Mouse (Mus musculus): Measurements from ENCODE around the gene Npas2.

The Npas2 gene

DNA sequence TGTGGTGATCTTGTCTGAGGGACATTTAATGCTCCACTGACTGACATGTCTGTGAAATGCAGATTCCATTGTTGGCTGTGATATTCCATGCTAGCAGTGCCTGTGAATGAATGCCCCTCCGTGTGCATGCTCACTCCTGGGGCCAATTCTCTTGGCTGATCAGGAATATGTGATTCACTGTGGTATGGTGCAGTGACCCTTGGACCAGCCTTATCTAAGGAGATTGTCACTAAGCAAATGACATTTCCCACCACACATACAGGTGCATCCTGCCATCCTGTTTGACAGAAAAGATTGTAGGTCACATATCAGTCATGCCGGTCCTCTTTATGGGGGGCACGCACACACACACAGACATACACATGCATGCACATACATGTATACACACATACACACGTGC, 138.9 kb downstream of the Npas2 start:
- DNase-seq (ENCODE audit: low read depth, low spot score): no peak

DNA sequence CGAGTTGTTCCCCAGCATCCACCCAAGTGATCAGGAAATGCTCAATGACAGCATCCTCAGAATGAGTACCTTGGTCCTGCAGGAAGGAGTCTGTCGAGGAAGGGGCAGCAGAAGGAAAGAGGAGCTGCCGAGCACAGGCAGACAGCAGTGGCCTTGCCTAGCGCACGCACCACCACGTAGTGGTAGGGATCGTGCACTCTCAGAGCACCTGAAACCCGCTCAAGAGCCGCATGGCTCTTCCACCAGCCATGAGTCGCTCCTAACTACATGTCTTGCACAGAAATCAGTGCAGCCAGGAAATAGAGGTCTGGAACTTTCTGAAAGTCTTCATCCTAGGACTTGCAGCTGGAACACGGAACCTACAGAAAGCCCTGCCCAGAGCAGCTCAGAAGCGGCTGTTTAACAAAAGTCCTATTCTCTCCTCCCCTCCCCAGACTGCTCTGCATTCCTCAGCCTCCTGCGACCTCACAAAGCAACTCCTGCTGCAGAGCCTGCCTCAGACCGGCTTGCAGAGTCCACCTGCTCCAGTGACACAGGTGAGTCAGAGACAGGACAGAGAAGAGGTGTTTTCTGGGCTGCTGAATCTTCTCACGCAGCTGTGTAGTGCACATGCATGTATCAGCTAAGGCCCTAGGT, 142.1 kb downstream of the Npas2 start:
- DNase-seq (ENCODE audit: low read depth, low spot score): no peak

DNA sequence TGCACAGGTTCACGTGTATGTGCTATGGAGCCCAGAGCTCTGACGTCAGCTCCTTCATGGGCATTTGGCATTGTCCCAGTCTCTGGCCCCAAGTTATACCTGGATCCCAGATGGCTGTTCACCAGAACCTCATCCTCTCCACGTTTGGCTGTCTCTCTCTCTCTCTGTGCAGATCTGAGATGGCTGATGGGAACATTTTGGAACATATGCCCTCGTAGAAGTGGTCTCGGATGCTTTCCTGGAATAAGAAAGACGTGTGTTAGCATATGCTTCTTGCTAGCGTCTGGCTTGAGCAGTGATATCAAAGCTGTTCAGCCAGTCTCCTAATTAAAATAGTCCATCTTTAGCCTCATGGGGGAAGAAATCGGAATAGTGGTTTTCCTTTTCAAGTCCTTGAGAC, 143.3 kb downstream of the Npas2 start:
- no peak for DNase-seq (ENCODE audit: low read depth, low spot score)

DNA sequence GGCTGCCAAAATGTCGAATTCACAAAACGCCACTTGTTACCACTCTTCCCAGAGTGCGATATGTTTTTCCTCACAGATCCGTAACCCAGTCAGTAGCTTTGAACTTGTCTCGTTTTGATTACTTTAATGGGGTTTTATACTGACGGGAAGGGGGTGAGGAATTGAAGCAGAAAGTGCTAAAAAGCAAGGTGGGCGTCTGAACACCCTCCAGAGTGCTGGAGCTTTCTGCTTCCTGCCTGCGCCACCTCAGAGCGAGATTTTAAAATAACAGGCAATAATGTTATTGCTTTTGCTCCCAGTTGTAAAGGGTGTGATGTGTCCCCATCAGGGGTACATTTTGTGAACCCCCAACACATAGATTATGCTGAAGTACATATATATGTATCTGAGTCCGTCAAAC, 145.3 kb downstream of the Npas2 start:
- no peak for DNase-seq (ENCODE audit: low read depth, low spot score)

DNA sequence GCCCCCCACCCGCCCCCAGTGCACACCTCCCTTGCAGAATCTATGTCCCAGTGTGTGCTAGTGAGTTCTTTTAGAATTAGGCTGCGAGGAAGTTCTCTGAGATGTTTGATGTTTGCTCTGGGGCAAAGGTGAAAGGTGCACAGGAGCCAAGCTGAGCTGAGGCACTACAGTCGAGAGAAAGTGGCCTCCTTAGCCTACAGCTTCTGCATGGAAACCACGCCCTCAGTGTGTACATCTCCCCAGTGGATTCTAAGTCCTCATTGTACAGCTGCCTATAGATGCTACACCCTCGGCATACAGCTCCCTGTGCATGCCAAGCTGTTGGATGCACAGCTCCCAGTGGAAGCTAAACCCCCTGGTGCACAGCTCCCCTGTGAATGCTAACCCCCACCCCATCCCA, 145.9 kb downstream of the Npas2 start:
- no peak for DNase-seq (ENCODE audit: low read depth, low spot score)

DNA sequence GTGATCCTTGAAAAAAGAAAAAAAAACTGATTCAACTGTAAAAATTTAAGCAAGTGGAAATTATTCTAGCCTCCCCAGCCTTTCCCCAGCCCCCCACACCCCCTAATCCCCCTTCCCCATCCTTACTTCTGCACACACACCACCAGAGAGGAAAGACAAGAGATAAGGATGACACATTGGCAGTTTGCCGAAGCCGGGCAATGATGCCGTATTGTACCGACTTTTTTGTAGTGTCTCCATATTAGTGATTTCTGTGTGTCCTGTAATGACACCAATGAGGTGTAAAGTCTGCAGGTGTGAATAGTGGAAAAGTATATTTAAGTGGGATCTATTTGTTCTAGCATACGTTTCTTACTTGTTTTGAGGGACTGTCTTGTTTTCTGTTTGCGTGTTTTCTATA, 146.6 kb downstream of the Npas2 start:
- no peak for DNase-seq (ENCODE audit: low read depth, low spot score)

DNA sequence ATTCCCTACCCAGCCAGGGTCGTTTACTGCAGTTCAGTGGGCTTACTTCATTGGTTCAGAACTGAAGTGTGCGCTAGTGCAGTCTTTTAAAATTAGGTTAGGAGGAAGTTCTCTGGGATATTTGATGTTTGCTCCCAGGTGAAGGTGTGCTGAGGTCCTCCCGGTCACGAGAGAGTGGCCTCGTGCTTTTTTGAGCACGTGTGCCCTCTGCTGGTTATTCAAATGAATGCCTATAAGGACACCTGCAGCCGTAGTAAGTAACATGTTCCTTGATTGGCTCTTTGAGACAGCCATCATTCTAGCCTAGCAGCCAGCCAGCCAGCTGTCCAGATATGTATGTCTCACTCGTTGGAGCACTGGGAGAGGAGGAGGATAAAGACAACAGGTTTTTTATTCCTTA, 147.1 kb downstream of the Npas2 start:
- peak; percentile 61 for DNase-seq (ENCODE audit: low read depth, low spot score)

DNA sequence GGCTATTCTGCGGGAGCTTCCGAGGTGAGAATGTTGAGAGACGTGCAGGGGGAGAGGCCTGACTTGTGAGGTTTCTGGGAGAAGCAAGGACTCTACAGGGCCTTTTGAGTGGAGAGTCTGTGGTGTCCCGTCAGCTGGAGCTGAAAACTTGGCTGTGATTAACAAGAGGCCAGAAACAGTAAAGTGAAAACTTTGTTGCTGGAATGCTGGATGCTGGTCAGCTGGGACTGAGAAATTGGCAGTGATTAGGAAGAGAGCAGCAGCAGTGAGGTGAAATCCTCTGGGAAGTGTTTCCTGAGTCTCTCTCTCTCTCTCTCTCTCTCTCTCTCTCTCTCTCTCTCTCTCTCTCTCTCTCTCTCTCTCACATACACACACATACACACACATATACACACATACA, 148.3 kb downstream of the Npas2 start:
- no peak for DNase-seq (ENCODE audit: low read depth, low spot score)

DNA sequence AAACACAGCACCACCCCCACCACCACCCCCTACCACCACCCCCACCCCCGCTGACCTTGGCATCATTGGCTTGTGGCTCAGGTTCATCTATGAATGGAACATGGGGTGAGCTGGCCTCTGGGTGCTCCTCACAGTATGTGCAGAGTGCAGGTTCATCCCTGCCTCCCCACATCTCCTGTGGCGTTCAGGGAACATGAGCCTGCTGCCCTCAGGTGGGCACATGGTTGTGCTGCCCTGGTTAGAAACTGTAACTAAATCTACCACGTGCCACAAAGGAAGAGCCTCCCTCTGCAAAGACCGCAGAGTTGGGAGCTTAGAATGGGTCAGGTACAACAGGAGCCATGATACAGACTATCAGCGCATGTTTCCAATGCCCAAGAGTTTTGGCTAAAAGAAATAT, 149.7 kb downstream of the Npas2 start:
- DNase-seq (ENCODE audit: low read depth, low spot score): no peak

DNA sequence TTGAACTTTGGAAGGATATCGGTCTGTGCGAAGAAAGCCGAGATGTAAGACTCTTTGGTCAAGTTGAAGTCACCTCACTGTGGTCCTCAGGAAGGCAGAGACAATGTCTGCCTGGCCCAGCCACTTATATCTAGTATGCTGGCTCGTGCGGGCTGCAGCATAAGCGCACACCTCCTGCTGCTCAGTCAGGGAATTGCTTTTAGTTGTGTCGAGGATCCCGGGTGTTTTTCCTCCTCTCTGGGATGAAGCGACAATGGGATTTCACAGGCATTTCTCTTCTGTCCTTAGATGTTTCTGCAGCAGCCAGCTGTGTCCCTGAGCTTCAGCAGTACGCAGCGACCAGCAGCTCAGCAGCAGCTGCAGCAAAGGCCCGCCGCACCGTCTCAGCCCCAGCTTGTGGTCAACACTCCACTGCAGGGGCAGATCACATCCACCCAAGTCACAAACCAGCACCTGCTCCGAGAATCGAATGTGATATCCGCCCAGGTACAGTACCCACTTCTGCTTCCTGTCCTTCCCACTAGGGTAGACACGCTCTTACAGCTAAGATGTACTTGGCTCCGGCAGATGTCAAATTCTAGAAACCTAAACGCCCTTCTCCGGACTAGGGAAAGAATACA, 151.6 kb downstream of the Npas2 start:
- peak; percentile 12 for DNase-seq (ENCODE audit: low read depth, low spot score)

DNA sequence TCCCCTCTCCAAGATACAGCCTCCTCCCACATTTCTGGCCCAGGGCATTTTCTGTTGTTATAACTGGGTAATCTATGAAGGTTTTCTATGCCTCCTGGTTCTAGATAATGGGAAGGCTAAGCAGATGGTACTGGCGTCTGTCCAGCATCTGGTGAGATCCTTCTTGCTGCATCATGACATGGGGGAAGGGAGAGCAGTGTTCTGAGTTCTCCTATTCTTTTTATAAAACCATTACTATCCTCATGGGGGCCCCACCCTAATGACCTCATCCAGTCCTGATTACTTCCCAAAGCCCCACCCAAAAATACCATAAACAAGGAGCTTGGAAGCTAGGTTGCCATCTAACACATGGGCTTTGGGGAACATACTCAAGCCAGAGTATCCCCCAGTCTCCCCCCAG, 155.5 kb downstream of the Npas2 start:
- no peak for DNase-seq (ENCODE audit: low read depth, low spot score)

DNA sequence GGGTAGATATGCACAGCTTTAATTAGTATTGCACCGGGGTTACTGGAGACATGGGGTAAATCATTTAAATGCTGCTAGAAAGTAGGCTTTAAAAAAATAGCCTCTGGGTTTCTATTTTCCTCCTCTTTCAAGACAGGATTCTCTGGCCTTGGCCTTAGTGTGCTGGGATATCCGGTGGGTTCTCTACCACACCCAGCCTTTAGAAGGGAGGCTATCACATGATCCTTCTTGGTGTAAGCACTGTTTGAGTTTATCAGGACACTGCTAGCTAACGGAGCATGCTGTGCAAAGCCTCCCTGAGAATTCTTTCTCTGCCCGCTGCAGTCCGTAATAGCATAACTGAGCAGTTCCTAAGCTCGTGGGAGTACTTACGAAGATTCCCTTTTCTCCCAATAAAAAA, 155.9 kb downstream of the Npas2 start:
- DNase-seq (ENCODE audit: low read depth, low spot score): no peak

DNA sequence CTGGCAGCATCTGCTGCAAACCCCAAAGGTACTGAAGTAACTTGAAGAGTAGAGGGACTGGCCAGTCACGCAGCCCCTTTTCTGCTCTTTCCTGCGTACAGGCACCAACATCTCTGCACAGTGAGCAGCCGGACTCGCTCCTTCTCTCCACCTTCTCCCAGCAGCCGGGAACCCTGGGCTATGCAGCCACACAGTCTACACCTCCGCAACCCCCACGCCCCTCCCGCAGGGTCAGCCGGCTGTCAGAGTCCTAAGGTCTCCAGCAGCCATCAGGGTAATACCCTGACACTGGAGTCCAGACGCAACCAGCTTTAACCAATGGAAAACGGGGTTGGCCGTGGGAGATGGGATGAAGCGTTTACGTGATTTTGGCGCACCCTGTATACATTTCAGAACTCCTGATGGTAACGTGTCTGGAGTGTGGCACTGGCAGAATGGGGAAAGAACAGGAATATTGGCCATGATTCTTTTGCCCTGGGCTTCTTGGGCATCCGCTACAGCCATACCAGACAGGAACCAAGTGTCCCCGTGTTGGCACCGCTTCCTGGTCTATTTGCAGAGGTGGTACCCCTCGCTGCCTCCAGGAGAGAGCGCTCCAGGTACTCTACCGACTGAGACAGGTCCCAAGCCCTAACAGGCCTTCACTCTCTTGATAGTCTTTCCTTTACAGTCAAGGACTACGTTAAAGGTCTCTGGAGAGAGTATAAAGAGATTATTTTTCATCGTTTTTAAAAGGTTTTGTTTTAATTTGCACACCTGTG, 168.4 kb downstream of the Npas2 start:
- no peak for DNase-seq (ENCODE audit: low read depth, low spot score)

DNA sequence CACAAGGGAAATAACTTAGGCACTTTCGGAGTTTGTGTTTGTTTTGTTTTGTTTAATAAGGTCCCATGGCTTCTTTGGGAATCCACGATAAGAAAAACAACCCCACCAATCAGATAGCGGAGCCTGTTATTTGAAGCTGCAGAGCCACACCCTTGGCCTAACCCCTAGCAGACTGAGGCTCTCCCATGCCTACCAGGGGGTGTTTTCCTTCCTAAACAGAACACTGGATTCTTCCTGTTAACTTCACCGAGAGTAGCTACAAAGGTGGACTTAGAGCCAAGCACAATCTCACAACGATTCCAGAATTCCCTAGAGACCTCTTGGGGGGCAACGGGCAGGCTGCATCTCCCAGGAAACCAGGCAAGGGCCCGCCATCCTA, 169.0 kb downstream of the Npas2 start:
- DNase-seq (ENCODE audit: low read depth, low spot score): no peak

DNA sequence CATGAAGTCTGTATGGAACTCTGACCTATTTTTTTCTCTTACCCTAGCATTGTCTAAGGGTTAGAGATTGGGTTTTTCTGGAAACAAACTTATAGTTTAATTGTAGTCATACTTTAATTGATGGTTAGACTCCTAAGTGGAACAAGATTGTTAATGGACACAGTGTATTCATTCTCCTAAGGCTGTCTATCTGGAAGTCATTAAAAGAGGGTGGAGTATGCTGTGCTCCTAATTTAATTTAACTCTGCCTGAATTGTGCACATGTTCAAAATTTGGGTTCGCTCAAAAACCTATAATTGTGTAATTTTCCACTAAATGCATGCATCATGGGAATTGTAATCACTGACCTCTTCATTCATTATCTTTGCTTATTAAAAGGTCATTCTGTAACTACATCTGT, 172.0 kb downstream of the Npas2 start:
- DNase-seq (ENCODE audit: low read depth, low spot score): no peak

DNA sequence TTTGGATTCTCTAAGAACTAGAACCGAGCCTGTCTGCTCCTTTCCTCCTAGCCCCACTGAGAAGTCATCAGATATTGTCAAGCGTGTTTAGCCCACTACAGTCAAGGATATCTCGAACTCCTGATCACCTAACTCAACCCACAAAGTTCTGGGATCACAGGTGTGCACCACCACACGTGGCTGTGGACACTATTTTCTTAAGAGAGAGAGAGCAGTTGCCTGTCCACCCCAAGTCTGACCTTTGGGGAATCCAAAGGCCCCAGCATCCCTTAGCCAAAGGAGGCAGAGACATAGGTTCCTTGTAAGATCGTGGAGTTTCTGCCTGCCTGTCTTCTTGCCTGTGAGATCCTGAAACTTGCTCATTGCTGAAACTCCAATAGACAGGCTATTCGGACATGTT, 173.5 kb downstream of the Npas2 start:
- DNase-seq (ENCODE audit: low read depth, low spot score): no peak

DNA sequence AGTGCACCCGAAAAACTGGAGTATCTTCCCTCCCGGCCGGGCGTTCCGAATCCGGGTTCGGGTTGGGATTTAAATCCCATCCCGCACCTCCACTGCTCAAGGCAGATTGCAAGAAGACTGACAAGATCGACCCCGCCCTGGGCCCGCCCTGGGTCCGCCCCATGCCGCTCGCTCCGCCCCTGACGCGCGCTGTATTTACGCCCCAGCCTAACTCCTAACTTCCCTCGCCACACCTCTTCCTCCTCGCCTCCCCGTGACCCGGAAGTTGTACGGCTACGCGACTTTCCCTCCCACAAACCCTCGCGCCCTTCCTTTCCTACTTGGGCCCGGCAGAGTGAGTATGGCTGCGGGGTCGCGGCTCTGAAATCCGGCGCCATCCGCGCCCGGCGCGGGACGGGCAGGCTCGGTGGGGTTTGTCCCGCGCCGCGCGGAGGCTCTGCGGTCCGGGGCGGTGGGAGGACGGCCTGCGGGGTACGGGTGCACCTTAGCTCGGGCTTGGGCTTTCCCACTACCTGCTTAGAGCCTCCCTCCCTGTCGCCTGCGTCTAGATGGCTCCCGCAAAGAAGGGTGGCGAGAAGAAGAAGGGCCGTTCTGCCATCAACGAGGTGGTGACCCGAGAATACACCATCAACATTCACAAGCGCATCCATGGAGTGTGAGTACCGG, 174.2 kb downstream of the Npas2 start, which contains the start of gene Rpl31:
TSS of gene Rpl31 (plus strand) at position 242 of the 666 bp plus-strand sequence.
- peak; percentile 96 for DNase-seq (ENCODE audit: low read depth, low spot score)

DNA sequence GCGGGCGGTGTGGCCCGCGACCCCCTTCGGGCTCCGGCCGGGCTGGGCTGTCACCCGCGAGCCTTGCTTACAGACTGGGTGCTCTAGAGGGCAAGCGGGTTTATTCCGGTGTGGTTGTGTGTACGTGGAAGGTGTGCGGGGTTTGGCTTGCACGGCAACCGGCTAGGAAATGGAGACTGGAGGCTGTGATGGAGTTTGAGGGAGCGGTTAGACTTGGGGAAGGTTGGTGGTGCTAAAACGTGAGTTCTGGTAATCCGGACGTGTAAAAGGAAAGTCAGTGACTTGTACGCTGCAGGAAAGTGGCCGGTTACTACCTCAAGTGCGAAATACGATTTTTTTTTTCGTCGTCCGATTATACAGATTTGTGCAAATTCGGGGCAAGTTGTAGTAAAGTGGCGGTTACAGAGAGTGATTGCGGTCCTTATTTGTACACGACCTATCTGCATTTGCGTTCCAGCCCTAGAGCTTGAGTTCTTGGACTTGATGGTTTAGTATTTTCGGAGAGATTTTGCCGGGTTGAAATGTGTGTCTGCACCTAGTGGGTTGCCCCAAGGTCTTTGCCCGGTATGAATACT, 174.8 kb downstream of the Npas2 start:
- no peak for DNase-seq (ENCODE audit: low read depth, low spot score)

DNA sequence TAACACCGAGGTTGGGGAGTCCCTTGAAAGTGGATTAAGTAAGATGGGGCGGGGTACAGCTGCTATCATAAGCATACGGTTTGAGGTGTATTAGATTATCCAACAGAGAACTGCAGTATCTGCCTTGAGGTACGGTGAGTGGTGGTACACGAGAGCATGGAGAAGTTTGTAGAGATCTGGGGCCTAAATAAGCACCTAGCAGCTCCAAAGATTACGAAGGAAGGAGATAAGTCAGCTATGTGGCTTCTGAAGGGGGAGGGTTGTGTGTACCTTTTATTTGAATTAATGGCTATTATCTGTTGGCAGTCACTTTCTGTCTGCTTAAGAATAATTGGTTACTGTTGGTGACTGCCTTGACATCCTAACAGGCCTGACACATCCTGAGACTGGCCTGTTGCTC, 176.9 kb downstream of the Npas2 start:
- no peak for DNase-seq (ENCODE audit: low read depth, low spot score)

DNA sequence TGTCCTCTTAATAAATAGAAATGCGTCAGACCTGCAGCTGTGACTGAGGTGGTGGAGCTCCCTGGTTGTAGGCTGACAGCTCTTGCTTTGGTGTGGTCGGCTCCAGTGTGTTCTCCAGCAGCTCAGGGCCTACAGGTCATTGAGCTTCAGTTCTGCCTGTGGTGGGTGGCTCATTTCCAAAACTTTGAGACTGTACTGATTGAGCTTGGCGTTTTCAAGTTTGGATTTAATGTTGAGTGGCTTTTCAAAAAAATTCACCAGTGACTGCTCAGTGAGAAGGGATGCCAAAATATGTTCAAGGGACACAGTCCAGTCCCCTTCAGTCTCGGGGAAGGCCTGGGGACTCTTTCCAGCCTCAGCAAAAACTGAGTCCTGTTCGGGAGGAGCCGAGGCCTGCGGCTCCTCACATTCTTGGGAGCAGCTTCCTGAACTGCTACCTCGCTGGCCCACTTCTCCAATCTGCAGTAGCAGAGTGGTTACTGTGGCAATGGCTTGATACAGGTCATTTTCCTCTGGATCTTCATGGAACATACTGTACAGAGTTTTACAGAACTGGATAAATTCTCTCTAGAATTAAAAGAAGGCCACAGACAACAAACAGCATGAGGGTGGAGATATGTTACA, 178.8 kb downstream of the Npas2 start:
- DNase-seq (ENCODE audit: low read depth, low spot score): no peak

DNA sequence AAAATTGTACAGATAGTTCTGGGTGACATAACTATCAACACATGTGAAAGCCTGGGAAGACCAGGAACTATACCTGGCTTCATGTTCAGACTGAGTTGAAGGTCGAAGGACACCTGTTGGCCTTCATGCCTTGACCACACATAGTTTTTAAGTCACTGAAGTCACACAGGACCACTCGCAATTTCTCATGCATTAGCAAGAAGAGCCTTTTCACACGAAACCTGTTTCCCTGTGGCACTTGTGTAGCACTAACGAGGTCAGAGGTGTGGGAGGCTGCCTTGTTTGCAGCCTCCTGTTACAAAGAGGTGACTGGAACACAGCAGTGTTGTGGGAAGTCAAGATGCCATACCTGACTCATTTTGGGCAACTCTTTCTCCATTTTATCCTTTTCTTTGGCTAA, 179.8 kb downstream of the Npas2 start:
- no peak for DNase-seq (ENCODE audit: low read depth, low spot score)
